In genomic region chrX:134807833-134808754, GRCm38 (mm10) we compare ENCODE assay signal across 8 mouse cellular contexts. TPM values are rescaled to one million over a fixed set of nuclear protein-coding genes. Genes with fewer than 3 reads are reported as not detected.
A peak's percentile ranks its signal among the peaks of the same experiment; 100 is the strongest.
DNase-seq lines count a peak whose midpoint lies in the region; ATAC-seq and TF ChIP-seq lines count a peak whose summit lies in the region.

No protein-coding gene starts in this region.

- H3K27me3 ChIP-seq in hindbrain, postnatal 0 days (ENCODE audit: insufficient read depth, low read length) = no peaks in the 10 kb centered on the region
- H3K27me3 ChIP-seq in midbrain, embryonic 11.5 days (ENCODE audit: control insufficient read depth, insufficient read depth, low read length) = peaks cover 8% of the 10 kb centered on the region
- H3K27me3 ChIP-seq in stomach, postnatal 0 days (ENCODE audit: control insufficient read depth, insufficient read depth, low read length) = no peaks in the 10 kb centered on the region

- H3K4me1 ChIP-seq in hindbrain, postnatal 0 days (ENCODE audit: insufficient read depth, low read length) = no peaks in the 10 kb centered on the region
- no peaks in the 10 kb centered on the region for H3K4me1 ChIP-seq in midbrain, embryonic 11.5 days (ENCODE audit: control insufficient read depth, insufficient read depth, low read length)
- H3K4me1 ChIP-seq in stomach, postnatal 0 days (replicated peaks; ENCODE audit: control insufficient read depth, insufficient read depth) = no peaks in the 10 kb centered on the region

- H3K9ac ChIP-seq in hindbrain, postnatal 0 days (replicated peaks; ENCODE audit: low read length) = peak overlapping the region; percentile 70
- H3K9ac ChIP-seq in midbrain, embryonic 11.5 days (ENCODE audit: low read length) = peak overlapping the region; percentile 69
- peak overlapping the region; percentile 56 for H3K9ac ChIP-seq in stomach, postnatal 0 days (ENCODE audit: low read length)

- H3K4me2 ChIP-seq in hindbrain, postnatal 0 days (ENCODE audit: low read depth, low read length) = peak overlapping the region; percentile 59
- peak overlapping the region; percentile 52 for H3K4me2 ChIP-seq in midbrain, embryonic 11.5 days
- peak overlapping the region; percentile 56 for H3K4me2 ChIP-seq in stomach, postnatal 0 days (replicated peaks; ENCODE audit: low read depth)

- no peaks in the 10 kb centered on the region for H3K36me3 ChIP-seq in hindbrain, postnatal 0 days (ENCODE audit: insufficient read depth, low read length)
- H3K36me3 ChIP-seq in midbrain, embryonic 11.5 days (ENCODE audit: control insufficient read depth, insufficient read depth, low read length) = peaks cover 3% of the 10 kb centered on the region; the same call in 1 of the 2 replicates
- no peaks in the 10 kb centered on the region for H3K36me3 ChIP-seq in stomach, postnatal 0 days (ENCODE audit: control insufficient read depth, insufficient read depth, low read length)

- peak overlapping the region; percentile 71 for H3K27ac ChIP-seq in gastrocnemius, adult 2 months
- H3K27ac ChIP-seq in hindbrain, postnatal 0 days = peak overlapping the region; percentile 82
- peak overlapping the region; percentile 2; the same call in 1 of the 2 replicates for H3K27ac ChIP-seq in midbrain, embryonic 11.5 days (ENCODE audit: low read depth, low read length)
- H3K27ac ChIP-seq in stomach, postnatal 0 days (replicated peaks) = peak overlapping the region; percentile 45; the same call in 1 of the 2 replicates

- H3K9me3 ChIP-seq in hindbrain, postnatal 0 days (ENCODE audit: low read length) = no peaks in the 10 kb centered on the region
- H3K9me3 ChIP-seq in midbrain, embryonic 11.5 days (ENCODE audit: control insufficient read depth, low read length) = no peaks in the 10 kb centered on the region
- no peaks in the 10 kb centered on the region for H3K9me3 ChIP-seq in stomach, postnatal 0 days (ENCODE audit: control insufficient read depth, low read length)

- 23% methylated on average over 28 of the region's 28 CpGs for WGBS in hindbrain, postnatal 0 days
- whole genome bisulfite sequencing in midbrain, embryonic 11.5 days = 17% methylated on average over 27 of the region's 28 CpGs
- WGBS in stomach, postnatal 0 days = 13% methylated on average over 26 of the region's 28 CpGs

- no peak for TF ChIP-seq CTCF in gastrocnemius, adult 2 months (IDR thresholded peaks at IDR 0.05)
- no peak; the same call in 1 of the 2 replicates for TF ChIP-seq CTCF in hindbrain, postnatal 0 days (IDR thresholded peaks at IDR 0.05; ENCODE audit: low read depth)
- TF ChIP-seq CTCF in stomach, postnatal 0 days (IDR thresholded peaks at IDR 0.05; ENCODE audit: low read depth) = no peak

- DNase-seq in gastrocnemius, adult 2 months = peak; percentile 28
- no peak for DNase-seq in gastrocnemius, adult 18-20 months (ENCODE audit: low spot score)
- DNase-seq in cerebellum, adult 11-12 months = peak; percentile 27
- peak; percentile 9 for DNase-seq in forelimb bud, embryonic 11.5 days (ENCODE audit: low read depth, low spot score)
- DNase-seq in hindbrain, postnatal 0 days (ENCODE audit: low spot score) = peak; percentile 74
- peak; percentile 59 for DNase-seq in left cerebral cortex, postnatal 4 days
- peak; percentile 87 for DNase-seq in midbrain, embryonic 11.5 days (ENCODE audit: low spot score, missing footprints)
- DNase-seq in stomach, postnatal 0 days (ENCODE audit: low spot score) = peak; percentile 29

- ATAC-seq in hindbrain, postnatal 0 days = peak; percentile 83
- ATAC-seq in midbrain, embryonic 11.5 days (ENCODE audit: low FRiP score) = peak; percentile 75
- peak; percentile 61; the same call in 1 of the 2 replicates for ATAC-seq in stomach, postnatal 0 days (ENCODE audit: low FRiP score, low TSS enrichment)

- no peak for TF ChIP-seq EP300 in stomach, postnatal 0 days (optimal IDR thresholded peaks at IDR 0.05)

- intact Hi-C loops in gastrocnemius, adult 2 months (cut with DNase I) = loop anchor here (10.0 kb wide), 1 partner anchor 63 kb away; no protein-coding TSS in a partner anchor
- intact Hi-C loops in left cerebral cortex, postnatal 4 days (cut with DNase I) = loop anchor here (5.0 kb wide), 1 partner anchor 51 kb away; the partner anchor contains the start of gene Armcx3

- peak overlapping the region; percentile 76 for H3K4me3 ChIP-seq in gastrocnemius, adult 2 months
- peak overlapping the region; percentile 54 for H3K4me3 ChIP-seq in hindbrain, postnatal 0 days (ENCODE audit: low read length)
- peak overlapping the region; percentile 40 for H3K4me3 ChIP-seq in midbrain, embryonic 11.5 days (ENCODE audit: low read depth, low read length)
- peak overlapping the region; percentile 48 for H3K4me3 ChIP-seq in stomach, postnatal 0 days (ENCODE audit: low read depth, low read length)

RNA-seq across cellular contexts. Expression of gene Armcx2, which starts 0.9 kb away (rescaled TPM):
- 1 to 10 TPM; 1.5 to 3.4 TPM for total RNA-seq in gastrocnemius, adult 2 months (2021)
- 1 to 10 TPM; 1.5 to 2.7 TPM for total RNA-seq in gastrocnemius, adult 18-20 months (2021)
- total RNA-seq in hindbrain, postnatal 0 days (2014; rRNA removed) = 102 and 107 TPM in 2 replicates
- 74.6 and 77.7 TPM in 2 replicates for polyA plus RNA-seq in hindbrain, postnatal 0 days (2015; fragmentation: Nextera tagmentation; extraction: Ambion mirVana)
- 100 to 1,000 TPM; 112 to 115 TPM for total RNA-seq in left cerebral cortex, postnatal 4 days (2021)
- polyA plus RNA-seq in midbrain, embryonic 11.5 days (2014; fragmentation: Nextera tagmentation; extraction: Ambion mirVana) = 84.1 and 87.8 TPM in 2 replicates
- 19.3 and 19.9 TPM in 2 replicates for polyA plus RNA-seq in stomach, postnatal 0 days (2015; fragmentation: Nextera tagmentation; extraction: Ambion mirVana)

RNA-seq across cellular contexts. Expression of gene Armcx3, which starts 51.7 kb away (rescaled TPM):
- 10 to 100 TPM; 18.2 to 27.6 TPM for total RNA-seq in gastrocnemius, adult 2 months (2021)
- 10 to 100 TPM; 17.0 to 23.3 TPM for total RNA-seq in gastrocnemius, adult 18-20 months (2021)
- total RNA-seq in hindbrain, postnatal 0 days (2014; rRNA removed) = 43.5 and 51.3 TPM in 2 replicates
- polyA plus RNA-seq in hindbrain, postnatal 0 days (2015; fragmentation: Nextera tagmentation; extraction: Ambion mirVana) = 91.7 and 93.4 TPM in 2 replicates
- total RNA-seq in left cerebral cortex, postnatal 4 days (2021) = 10 to 100 TPM; 74.9 to 83.4 TPM
- 58.7 and 65.9 TPM in 2 replicates for polyA plus RNA-seq in midbrain, embryonic 11.5 days (2014; fragmentation: Nextera tagmentation; extraction: Ambion mirVana)
- 38.8 and 40.0 TPM in 2 replicates for polyA plus RNA-seq in stomach, postnatal 0 days (2015; fragmentation: Nextera tagmentation; extraction: Ambion mirVana)

RNA-seq across cellular contexts. Expression of gene Armcx6, which starts 56.9 kb away (rescaled TPM):
- 1 to 10 TPM; 1.4 to 1.5 TPM for total RNA-seq in gastrocnemius, adult 2 months (2021)
- total RNA-seq in gastrocnemius, adult 18-20 months (2021) = 1 to 10 TPM in 1 of 2 experiments, under 1 TPM in 1; 0.94 to 1.8 TPM
- 21.9 and 26.9 TPM in 2 replicates for total RNA-seq in hindbrain, postnatal 0 days (2014; rRNA removed)
- polyA plus RNA-seq in hindbrain, postnatal 0 days (2015; fragmentation: Nextera tagmentation; extraction: Ambion mirVana) = 47.4 and 47.5 TPM in 2 replicates
- total RNA-seq in left cerebral cortex, postnatal 4 days (2021) = 10 to 100 TPM; 25.8 to 30.4 TPM
- 14.4 and 15.4 TPM in 2 replicates for polyA plus RNA-seq in midbrain, embryonic 11.5 days (2014; fragmentation: Nextera tagmentation; extraction: Ambion mirVana)
- polyA plus RNA-seq in stomach, postnatal 0 days (2015; fragmentation: Nextera tagmentation; extraction: Ambion mirVana) = 8.7 and 9.9 TPM in 2 replicates

Comparison
In these comparisons a context has a peak if more than half of its experiments do, and no peak if none do; other contexts are left out.
1. H3K27ac ChIP-seq: peak in every context shown above with its lines; median percentile 82 in hindbrain, postnatal 0 days; 71 in gastrocnemius, adult 2 months; 45 in stomach, postnatal 0 days; 2 in midbrain, embryonic 11.5 days.
2. RNA of gene Armcx2, which starts 0.9 kb away (total RNA-seq): 112 to 115 TPM in left cerebral cortex, postnatal 4 days and 102 to 107 TPM in hindbrain, postnatal 0 days; 1.5 to 3.4 TPM in gastrocnemius, adult 2 months and 1.5 to 2.7 TPM in gastrocnemius, adult 18-20 months; every median in the first group is over 10 times any median in the second.
3. Peak in every context shown above with its lines, with median percentiles within 50 percentile points of each other: H3K4me3 ChIP-seq, ATAC-seq, H3K4me2 ChIP-seq and H3K9ac ChIP-seq.